Mouse (Mus musculus) cortical plate, adult 2 months (tissue): ENCODE data around the gene Pkib.

ENCODE experiments used
- CTCF ChIP-seq: fragments of 200-500 bp; IDR thresholded peaks from 2 replicates; pipeline ENCODE4 v1.5.1; 2011; ENCODE audit warnings: mild to moderate bottlenecking, control low read depth, low read length; ENCODE audit not compliant: insufficient read depth; ENCODE audit errors: extremely low read depth
- POLR2A ChIP-seq: fragments of 200-500 bp; IDR thresholded peaks from 2 replicates; pipeline ENCODE4 v1.6.1; 2011; ENCODE audit warnings: mild to moderate bottlenecking, low read length, control low read depth; ENCODE audit not compliant: insufficient read depth; ENCODE audit errors: extremely low read depth

- no peak for TF ChIP-seq CTCF
- TF ChIP-seq POLR2A = no peak
Observed at GRCm38 (mm10) chr10:57745452-57745851, 113.7 kb downstream of the Pkib start.
